Mouse (Mus musculus) spleen, adult 18-20 months (tissue): ENCODE results near the gene Rspo4.

Experiments
- DNase-seq, 2 experiments: peaks; one replicate each; pipeline ENCODE4 v3.0.0; 2022; ENCODE audit warnings: mixed read lengths in 2 of 2

The Rspo4 gene

GRCm38 (mm10) chr2:151842648-151843226 lies at the start of gene Rspo4:
Gene Rspo4, plus strand, starts transcription at chr2:151842927.
- DNase-seq: no peak

- no peak for DNase-seq
Measured at GRCm38 (mm10) chr2:151815586-151815985, 27.1 kb upstream of the Rspo4 start.

- no peak for DNase-seq
Measured at GRCm38 (mm10) chr2:151862257-151862810, 19.6 kb downstream of the Rspo4 start.

GRCm38 (mm10) chr2:151864941-151865340 lies 22.2 kb downstream of the Rspo4 start:
- no peak for DNase-seq

- DNase-seq: peak in 1 of 2 experiments; percentile 14
Measured at GRCm38 (mm10) chr2:151866487-151866886, 23.8 kb downstream of the Rspo4 start.

- no peak for DNase-seq
Measured at GRCm38 (mm10) chr2:151868196-151868595, 25.5 kb downstream of the Rspo4 start.

- peak in 1 of 2 experiments; percentile 5 for DNase-seq
Measured at GRCm38 (mm10) chr2:151874551-151874950, 31.8 kb downstream of the Rspo4 start.

- DNase-seq: peak in 1 of 2 experiments; percentile 32
Measured at GRCm38 (mm10) chr2:151876012-151876485, 33.3 kb downstream of the Rspo4 start.

- DNase-seq: no peak
Measured at GRCm38 (mm10) chr2:151878645-151879044, 35.9 kb downstream of the Rspo4 start.

- no peak for DNase-seq
Measured at GRCm38 (mm10) chr2:151879760-151880159, 37.0 kb downstream of the Rspo4 start.

- no peak for DNase-seq
Measured at GRCm38 (mm10) chr2:151891031-151891430, 48.3 kb downstream of the Rspo4 start.

- DNase-seq: no peak
Measured at GRCm38 (mm10) chr2:151893122-151893774, 50.5 kb downstream of the Rspo4 start.

- no peak for DNase-seq
Measured at GRCm38 (mm10) chr2:151894209-151894980, 51.7 kb downstream of the Rspo4 start.

GRCm38 (mm10) chr2:151895911-151896310 lies 53.2 kb downstream of the Rspo4 start:
- no peak for DNase-seq

GRCm38 (mm10) chr2:151898106-151898505 lies 55.4 kb downstream of the Rspo4 start:
- DNase-seq: no peak

GRCm38 (mm10) chr2:151900845-151901244 lies 58.1 kb downstream of the Rspo4 start:
- DNase-seq: no peak

- DNase-seq: no peak
Measured at GRCm38 (mm10) chr2:151903267-151903666, 60.5 kb downstream of the Rspo4 start.

GRCm38 (mm10) chr2:151903933-151904332 lies 61.2 kb downstream of the Rspo4 start:
- no peak for DNase-seq

- no peak for DNase-seq
Measured at GRCm38 (mm10) chr2:151904636-151905035, 61.9 kb downstream of the Rspo4 start.

- no peak for DNase-seq
Measured at GRCm38 (mm10) chr2:151907020-151907419, 64.3 kb downstream of the Rspo4 start.

- DNase-seq: no peak
Measured at GRCm38 (mm10) chr2:151909386-151909785, 66.7 kb downstream of the Rspo4 start.

GRCm38 (mm10) chr2:151910498-151910897 lies 67.8 kb downstream of the Rspo4 start:
- DNase-seq: no peak

- no peak for DNase-seq
Measured at GRCm38 (mm10) chr2:151910919-151911500, 68.3 kb downstream of the Rspo4 start, which contains the start of gene Angpt4. Gene Angpt4, plus strand, starts transcription at chr2:151911210.
